Mouse (Mus musculus): ENCODE measurements around the gene Cldnd1. TPM values are rescaled to one million over a fixed set of nuclear protein-coding genes. Genes with fewer than 3 reads are reported as not detected.
A peak's percentile ranks its signal among the peaks of the same experiment; 100 is the strongest.

The Cldnd1 gene
- polyA plus RNA-seq, 1 experiment from 2014 or later: 80.4 TPM

DNA sequence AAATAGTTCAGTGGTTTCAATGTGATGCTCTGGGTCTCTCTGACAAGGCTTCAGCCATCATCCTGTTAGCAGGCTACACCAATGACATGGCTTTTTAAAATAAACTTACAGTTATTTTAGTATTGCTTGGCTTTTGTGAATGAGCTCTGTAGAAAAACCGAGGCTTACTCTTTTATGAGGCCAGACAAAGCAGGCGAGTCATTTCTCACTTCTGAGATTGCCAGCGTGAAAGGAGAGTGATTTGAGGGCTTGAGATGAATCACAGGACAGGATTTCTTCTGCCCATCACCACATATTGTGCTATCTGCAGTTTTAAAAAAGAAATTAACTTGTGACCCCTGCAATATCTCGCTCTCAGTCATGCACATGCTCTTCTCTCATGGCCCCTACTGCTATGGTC, 12.7 kb upstream of the Cldnd1 start:
- Histone ChIP-seq H3K9ac (replicated peaks; ENCODE audit: low read depth) (no peak overlapping the region), H3K4me2 (replicated peaks; ENCODE audit: low read depth, low read length) (no peak overlapping the region), H3K4me1 (ENCODE audit: insufficient read depth, low read depth, low read length) (no peaks in the 10 kb centered on the region), H3K4me3 (ENCODE audit: low read depth, low read length) (no peak overlapping the region), H3K27ac (ENCODE audit: low read length) (no peak overlapping the region), H3K36me3 (ENCODE audit: insufficient read depth, low read length) (no peaks in the 10 kb centered on the region), H3K27me3 (replicated peaks; ENCODE audit: insufficient read depth, low read length) (no peaks in the 10 kb centered on the region), H3K9me3 (ENCODE audit: low read length) (no peaks in the 10 kb centered on the region)
- TF ChIP-seq CTCF (IDR thresholded peaks at IDR 0.05): no peak
- no peak for TF ChIP-seq EP300 (IDR thresholded peaks at IDR 0.05)
- no peak for DNase-seq (ENCODE audit: low spot score)
- WGBS: 65% methylated on average over 4 of the region's 4 CpGs
- ATAC-seq: no peak

DNA sequence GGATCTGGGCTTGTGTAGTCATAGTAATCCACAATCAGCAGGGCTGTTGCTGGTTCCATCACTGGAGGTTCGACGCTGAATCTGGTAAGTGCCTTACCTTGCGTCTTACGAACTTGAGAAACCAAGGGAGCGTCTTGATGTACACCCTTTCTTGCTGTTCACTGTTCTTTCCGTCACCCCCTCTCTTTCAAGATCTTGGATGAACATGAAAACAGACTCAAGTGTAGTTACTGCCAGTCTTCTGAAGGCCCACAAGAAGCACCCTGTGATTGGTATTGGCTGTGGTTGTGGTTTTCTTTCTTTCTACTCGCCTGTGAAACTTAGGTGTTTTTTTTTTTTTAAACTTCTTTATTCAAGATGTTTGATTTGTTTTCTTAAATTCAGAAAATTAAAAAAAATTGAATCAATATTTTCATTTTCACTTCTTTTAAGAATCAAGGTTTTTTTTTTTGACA, 9.0 kb upstream of the Cldnd1 start, which contains the start of gene Gpr15:
Gpr15 (minus strand) TSS at position 405 of the 455 bp plus-strand sequence.
- H3K4me1 ChIP-seq (ENCODE audit: insufficient read depth, low read depth, low read length): no peaks in the 10 kb centered on the region
- TF ChIP-seq CTCF (IDR thresholded peaks at IDR 0.05) (no peak), EP300 (IDR thresholded peaks at IDR 0.05) (no peak)
- H3K27me3 ChIP-seq (replicated peaks; ENCODE audit: insufficient read depth, low read length): no peaks in the 10 kb centered on the region
- H3K36me3 ChIP-seq (ENCODE audit: insufficient read depth, low read length): no peaks in the 10 kb centered on the region
- no peak within 1 kb of the TSS for H3K9ac ChIP-seq (replicated peaks; ENCODE audit: low read depth)
- no peak within 1 kb of the TSS for H3K4me2 ChIP-seq (replicated peaks; ENCODE audit: low read depth, low read length)
- ATAC-seq (no peak), DNase-seq (ENCODE audit: low spot score) (no peak)
- no peaks in the 10 kb centered on the region for H3K9me3 ChIP-seq (ENCODE audit: low read length)
- H3K27ac ChIP-seq (ENCODE audit: low read length): no peak within 1 kb of the TSS
- no peak within 1 kb of the TSS for H3K4me3 ChIP-seq (ENCODE audit: low read depth, low read length)
- 91% methylated on average over 7 of the region's 7 CpGs for WGBS

DNA sequence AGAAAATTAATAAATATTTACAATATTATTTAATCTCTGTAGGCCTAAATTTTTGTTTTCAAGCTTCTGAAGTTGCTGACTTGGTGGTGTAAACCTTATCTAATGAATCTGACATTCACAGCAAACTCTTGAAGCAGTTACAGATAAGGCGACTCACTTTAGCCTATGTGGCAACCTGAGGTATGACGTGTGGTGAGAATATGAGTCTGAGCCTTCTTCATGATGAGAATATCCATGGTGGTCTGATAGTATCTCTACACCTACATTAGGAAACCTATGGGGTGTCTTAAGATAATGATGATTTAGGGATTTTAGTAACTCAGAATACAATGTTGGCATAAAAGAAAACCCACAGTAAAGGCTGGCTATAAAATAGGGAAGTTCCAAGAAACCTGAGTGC, 5.4 kb upstream of the Cldnd1 start:
- TF ChIP-seq EP300 (IDR thresholded peaks at IDR 0.05) (no peak), CTCF (IDR thresholded peaks at IDR 0.05) (no peak)
- WGBS: 69% methylated on average over 2 of the region's 2 CpGs
- H3K4me1 ChIP-seq (ENCODE audit: insufficient read depth, low read depth, low read length): no peaks in the 10 kb centered on the region
- H3K9me3 ChIP-seq (ENCODE audit: low read length): no peaks in the 10 kb centered on the region
- H3K27ac ChIP-seq (ENCODE audit: low read length): no peak overlapping the region
- no peak for DNase-seq (ENCODE audit: low spot score)
- no peak for ATAC-seq
- H3K9ac ChIP-seq (replicated peaks; ENCODE audit: low read depth): no peak overlapping the region
- no peaks in the 10 kb centered on the region for H3K27me3 ChIP-seq (replicated peaks; ENCODE audit: insufficient read depth, low read length)
- H3K36me3 ChIP-seq (ENCODE audit: insufficient read depth, low read length): no peaks in the 10 kb centered on the region
- H3K4me3 ChIP-seq (ENCODE audit: low read depth, low read length): no peak overlapping the region
- no peak overlapping the region for H3K4me2 ChIP-seq (replicated peaks; ENCODE audit: low read depth, low read length)

DNA sequence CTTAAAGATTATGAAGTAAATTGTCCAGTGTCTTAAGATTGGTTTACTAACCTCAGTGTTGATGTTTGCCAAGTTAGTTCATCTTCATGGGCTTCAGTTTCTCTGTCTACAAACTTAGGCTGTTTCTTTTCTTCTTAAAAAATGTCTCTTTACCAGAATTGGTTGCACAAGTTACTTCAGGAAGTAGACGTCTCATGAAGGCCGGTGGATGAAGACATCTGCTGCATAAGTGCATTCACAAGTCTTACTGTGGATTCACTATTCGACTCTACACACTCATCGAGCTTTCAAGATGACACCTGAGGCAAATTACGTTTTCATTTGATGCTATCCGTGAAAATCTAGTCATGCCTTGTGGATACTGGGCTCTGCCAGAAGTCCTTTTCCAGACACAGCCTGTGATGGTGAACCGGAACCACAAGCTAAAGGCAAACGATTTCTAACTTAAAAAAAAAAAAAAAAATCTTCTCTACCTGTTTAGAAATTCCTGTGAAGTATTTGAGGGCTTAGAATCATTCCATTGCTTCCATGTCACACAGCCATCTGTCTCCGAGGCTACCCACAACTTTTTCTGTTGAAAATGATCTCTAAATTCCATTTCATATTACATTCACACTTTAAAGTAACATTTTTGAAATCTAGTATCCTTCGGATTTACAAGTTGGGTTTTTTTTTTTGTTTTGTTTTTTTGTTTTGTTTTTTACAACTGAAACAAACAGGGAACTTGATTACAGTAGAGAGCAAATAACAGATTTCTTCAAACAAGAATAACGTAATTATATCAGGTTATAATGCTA, 832 bp upstream of the Cldnd1 start:
- ATAC-seq (no peak), DNase-seq (ENCODE audit: low spot score) (no peak)
- peak overlapping the region; percentile 61 for H3K4me2 ChIP-seq (replicated peaks; ENCODE audit: low read depth, low read length)
- peaks cover 12% of the 10 kb centered on the region for H3K36me3 ChIP-seq (ENCODE audit: insufficient read depth, low read length)
- TF ChIP-seq EP300 (IDR thresholded peaks at IDR 0.05): no peak
- no peak for TF ChIP-seq CTCF (IDR thresholded peaks at IDR 0.05)
- peak overlapping the region; percentile 73; the same call in 1 of the 2 replicates for H3K4me3 ChIP-seq (ENCODE audit: low read depth, low read length)
- H3K27ac ChIP-seq (ENCODE audit: low read length): no peak overlapping the region
- 76% methylated on average over 11 of the region's 11 CpGs for WGBS
- no peaks in the 10 kb centered on the region for H3K27me3 ChIP-seq (replicated peaks; ENCODE audit: insufficient read depth, low read length)
- H3K9ac ChIP-seq (replicated peaks; ENCODE audit: low read depth): no peak overlapping the region
- no peaks in the 10 kb centered on the region for H3K4me1 ChIP-seq (ENCODE audit: insufficient read depth, low read depth, low read length)
- no peaks in the 10 kb centered on the region for H3K9me3 ChIP-seq (ENCODE audit: low read length)

DNA sequence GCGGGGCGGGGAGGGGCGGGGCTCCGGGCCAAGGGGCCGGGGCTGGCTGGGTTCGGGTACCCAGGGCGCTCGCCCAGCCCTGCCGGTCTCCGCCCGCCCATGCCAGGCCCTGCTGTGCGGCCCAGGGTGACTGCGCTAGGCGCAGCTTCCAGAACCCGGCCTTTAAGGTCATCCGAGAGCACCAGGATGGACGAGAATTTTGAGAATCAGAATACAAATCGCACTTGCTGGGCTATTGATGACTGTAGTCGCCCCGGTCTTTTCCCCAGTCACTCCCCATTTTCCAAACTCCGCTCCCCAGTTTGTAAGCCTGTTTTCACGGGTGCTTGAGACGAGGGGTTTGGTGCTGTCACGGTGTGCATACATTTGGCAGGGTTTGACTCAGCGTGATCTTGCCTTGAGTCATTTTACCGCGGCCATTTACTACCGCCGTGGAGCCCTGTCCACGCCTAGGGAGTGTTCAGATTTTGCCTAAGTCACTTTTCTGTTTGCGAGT, 514 bp downstream of the Cldnd1 start:
- under 1% methylated on average over 25 of the region's 31 CpGs for WGBS
- Histone ChIP-seq H3K27ac (ENCODE audit: low read length) (peak overlapping the region; percentile 85), H3K36me3 (ENCODE audit: insufficient read depth, low read length) (peaks cover 22% of the 10 kb centered on the region), H3K4me3 (ENCODE audit: low read depth, low read length) (peak overlapping the region; percentile 73), H3K4me1 (ENCODE audit: insufficient read depth, low read depth, low read length) (no peaks in the 10 kb centered on the region), H3K9me3 (ENCODE audit: low read length) (no peaks in the 10 kb centered on the region), H3K9ac (replicated peaks; ENCODE audit: low read depth) (peak overlapping the region; percentile 45), H3K4me2 (replicated peaks; ENCODE audit: low read depth, low read length) (peak overlapping the region; percentile 61), H3K27me3 (replicated peaks; ENCODE audit: insufficient read depth, low read length) (no peaks in the 10 kb centered on the region)
- TF ChIP-seq CTCF (IDR thresholded peaks at IDR 0.05): no peak
- no peak for TF ChIP-seq EP300 (IDR thresholded peaks at IDR 0.05)
- DNase-seq (ENCODE audit: low spot score): peak; percentile 64
- ATAC-seq: peak; percentile 86

DNA sequence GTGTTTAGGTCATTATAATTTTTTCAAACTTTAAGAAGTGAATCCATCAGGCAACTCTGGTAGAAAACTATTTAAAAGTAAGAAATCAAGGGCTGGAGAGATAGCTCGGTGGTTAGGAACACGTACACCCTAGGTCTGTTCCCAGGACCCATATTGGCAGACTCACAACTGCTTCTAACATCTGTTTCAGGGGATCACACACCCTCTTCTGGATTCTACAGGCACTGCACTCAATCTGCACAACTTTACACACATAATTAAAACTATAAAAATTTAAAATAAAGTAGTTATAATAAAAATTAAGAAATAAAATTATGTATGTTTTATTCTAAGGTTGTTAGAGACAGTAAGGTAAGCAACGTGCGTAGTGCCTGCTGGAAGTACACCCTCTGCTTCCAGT, 10.5 kb downstream of the Cldnd1 start:
- Histone ChIP-seq H3K27me3 (replicated peaks; ENCODE audit: insufficient read depth, low read length) (no peaks in the 10 kb centered on the region), H3K9me3 (ENCODE audit: low read length) (no peaks in the 10 kb centered on the region), H3K27ac (ENCODE audit: low read length) (no peak overlapping the region), H3K4me2 (replicated peaks; ENCODE audit: low read depth, low read length) (no peak overlapping the region), H3K4me3 (ENCODE audit: low read depth, low read length) (no peak overlapping the region), H3K9ac (replicated peaks; ENCODE audit: low read depth) (no peak overlapping the region), H3K4me1 (ENCODE audit: insufficient read depth, low read depth, low read length) (no peaks in the 10 kb centered on the region), H3K36me3 (ENCODE audit: insufficient read depth, low read length) (peaks cover 4% of the 10 kb centered on the region; the same call in 1 of the 2 replicates)
- no peak for ATAC-seq
- TF ChIP-seq EP300 (IDR thresholded peaks at IDR 0.05): no peak
- TF ChIP-seq CTCF (IDR thresholded peaks at IDR 0.05): peak; percentile 25
- 80% methylated on average over 4 of the region's 4 CpGs for WGBS
- no peak for DNase-seq (ENCODE audit: low spot score)
